Mouse (Mus musculus) neural tube, embryonic 13.5 days (tissue): Measurements from ENCODE around the gene Taok1. TPM values are rescaled to one million over a fixed set of nuclear protein-coding genes. Genes with fewer than 3 reads are reported as not detected.

Experiments used
- ATAC-seq: fragments of 200-750 bp; cut with Nextera tagmentation; 2 replicates; pipeline ENCODE4 v1.8.0; 2017; ENCODE audit warnings: low read depth, mild to moderate bottlenecking, moderate TSS enrichment, moderate library complexity
- H3K27ac ChIP-seq: fragments of 300-500 bp; sonication (generic); replicated peaks from 2 replicates; pipeline ENCODE4 v1.5.1; 2015; ENCODE audit warnings: moderate library complexity, mild to moderate bottlenecking, inconsistent platforms
- H3K27me3 ChIP-seq: fragments of 300-500 bp; sonication (generic); 2 replicates; pipeline ENCODE4 v1.6.1; 2015; ENCODE audit warnings: mild to moderate bottlenecking, inconsistent platforms
- H3K36me3 ChIP-seq: fragments of 300-500 bp; sonication (generic); 2 replicates; pipeline ENCODE4 v1.6.1; 2015; ENCODE audit warnings: mild to moderate bottlenecking, inconsistent platforms
- H3K4me1 ChIP-seq: fragments of 300-500 bp; sonication (generic); replicated peaks from 2 replicates; pipeline ENCODE4 v1.6.1; 2015; ENCODE audit warnings: inconsistent platforms
- H3K4me2 ChIP-seq: fragments of 300-500 bp; sonication (generic); 2 replicates; pipeline ENCODE4 v1.6.1; 2015; ENCODE audit warnings: inconsistent platforms, mild to moderate bottlenecking, moderate library complexity
- H3K4me3 ChIP-seq: fragments of 300-500 bp; sonication (generic); 2 replicates; pipeline ENCODE4 v1.5.1; 2015; ENCODE audit warnings: mild to moderate bottlenecking, inconsistent platforms
- H3K9ac ChIP-seq: fragments of 300-500 bp; sonication (generic); 2 replicates; pipeline ENCODE4 v1.6.1; 2015; ENCODE audit warnings: moderate library complexity, mild to moderate bottlenecking, inconsistent platforms
- H3K9me3 ChIP-seq: fragments of 300-500 bp; sonication (generic); 2 replicates; pipeline ENCODE4 v1.6.1; 2016; ENCODE audit warnings: inconsistent platforms
- WGBS: fragments of 180-500 bp; shearing (Covaris S2); methylation state at CpG from one replicate; pipeline ENCODE4 v1.1.7; 2015; 5-methylcytosine and 5-hydroxymethylcytosine counted together
- polyA plus RNA-seq: library from polyadenylated mRNA; unstranded; fragments of >200 nt; fragmentation: Nextera tagmentation; extraction: Ambion mirVana; gene quantifications from 2 replicates; pipeline ENCODE4 v1.2.1, GENCODE M21; 2015

Taok1 gene
- polyA plus RNA-seq, 1 experiment from 2014 or later, result 18.8 TPM

- H3K4me3 ChIP-seq, result peak within 1 kb of the TSS; percentile 64
Measured at GRCm38 (mm10) chr11:77514832-77515636, 92.6 kb downstream of the Taok1 start, which contains the start of gene Abhd15. Gene Abhd15 (plus strand): TSS chr11:77515121.

GRCm38 (mm10) chr11:77514281-77514831 is 93.3 kb downstream of the Taok1 start:
- Histone ChIP-seq H3K27me3 (peaks cover 42% of the 10 kb centered on the region), H3K9ac (peak overlapping the region; percentile 66), H3K4me1 (peaks cover 55% of the 10 kb centered on the region), H3K36me3 (no peaks in the 10 kb centered on the region), H3K4me3 (peak overlapping the region; percentile 64), H3K4me2 (peak overlapping the region; percentile 90), H3K9me3 (no peaks in the 10 kb centered on the region), H3K27ac (0 out of 2 replicates have a peak overlapping the region, but pooled peaks have one; percentile 18)
- ATAC-seq, result no peak
- 8% methylated on average over 19 of the region's 19 CpGs for WGBS

More at GRCm38 (mm10) chr11:77514832-77515636, 92.6 kb downstream of the Taok1 start, which contains the start of gene Abhd15:
- Histone ChIP-seq H3K27me3 (peaks cover 42% of the 10 kb centered on the region), H3K4me2 (peak within 1 kb of the TSS; percentile 90), H3K36me3 (no peaks in the 10 kb centered on the region), H3K9ac (peak within 1 kb of the TSS; percentile 66), H3K27ac (0 out of 2 replicates have a peak within 1 kb of the TSS, but pooled peaks have one; percentile 18), H3K4me1 (peaks cover 56% of the 10 kb centered on the region), H3K9me3 (no peaks in the 10 kb centered on the region)
- under 1% methylated on average over 72 of the region's 72 CpGs for WGBS
- ATAC-seq, result peak; percentile 48

- Histone ChIP-seq H3K27ac (no peak overlapping the region; the same call in 1 of the 2 replicates), H3K9me3 (no peaks in the 10 kb centered on the region), H3K9ac (peak overlapping the region; percentile 43; the same call in 1 of the 2 replicates), H3K4me3 (peak overlapping the region; percentile 64), H3K4me2 (peak overlapping the region; percentile 90), H3K27me3 (peaks cover 42% of the 10 kb centered on the region), H3K36me3 (no peaks in the 10 kb centered on the region), H3K4me1 (peaks cover 55% of the 10 kb centered on the region)
- 5% methylated on average over 10 of the region's 10 CpGs for WGBS
- ATAC-seq, result 0 out of 2 replicates have a peak, but pooled peaks have one; percentile 12
Measured at GRCm38 (mm10) chr11:77513811-77514170, 93.8 kb downstream of the Taok1 start.

GRCm38 (mm10) chr11:77512891-77513810 is 94.5 kb downstream of the Taok1 start:
- Histone ChIP-seq H3K9ac (peak overlapping the region; percentile 72), H3K27ac (no peak overlapping the region; the same call in 1 of the 2 replicates), H3K36me3 (0 out of 2 replicates have a peak, but pooled peaks cover 3% of the 10 kb centered on the region), H3K9me3 (no peaks in the 10 kb centered on the region), H3K4me2 (peak overlapping the region; percentile 90), H3K4me1 (peaks cover 56% of the 10 kb centered on the region), H3K27me3 (peaks cover 42% of the 10 kb centered on the region), H3K4me3 (peak overlapping the region; percentile 64)
- under 1% methylated on average over 67 of the region's 84 CpGs for WGBS
- peak; percentile 64 for ATAC-seq

GRCm38 (mm10) chr11:77511336-77511735 is 96.3 kb downstream of the Taok1 start:
- H3K4me2 ChIP-seq, result no peak overlapping the region
- H3K36me3 ChIP-seq, result peaks cover 17% of the 10 kb centered on the region
- H3K9me3 ChIP-seq, result no peaks in the 10 kb centered on the region
- ATAC-seq, result no peak
- peaks cover 30% of the 10 kb centered on the region for H3K27me3 ChIP-seq
- 90% methylated on average over 5 of the region's 5 CpGs for WGBS
- no peak overlapping the region for H3K9ac ChIP-seq
- no peak overlapping the region for H3K27ac ChIP-seq
- no peak overlapping the region for H3K4me3 ChIP-seq
- H3K4me1 ChIP-seq, result peaks cover 48% of the 10 kb centered on the region

- 20% methylated on average over 49 of the region's 49 CpGs for WGBS
- Histone ChIP-seq H3K4me1 (peaks cover 18% of the 10 kb centered on the region), H3K36me3 (peaks cover 47% of the 10 kb centered on the region), H3K27ac (no peak overlapping the region), H3K4me3 (peak overlapping the region; percentile 30), H3K9me3 (no peaks in the 10 kb centered on the region), H3K9ac (peak overlapping the region; percentile 67), H3K4me2 (peak overlapping the region; percentile 63), H3K27me3 (no peaks in the 10 kb centered on the region)
- ATAC-seq, result peak; percentile 21
Measured at GRCm38 (mm10) chr11:77508068-77509021, 99.3 kb downstream of the Taok1 start.

GRCm38 (mm10) chr11:77507426-77507825 is 100.2 kb downstream of the Taok1 start:
- no peak overlapping the region for H3K27ac ChIP-seq
- no peak for ATAC-seq
- peaks cover 56% of the 10 kb centered on the region for H3K36me3 ChIP-seq
- H3K9ac ChIP-seq, result no peak overlapping the region
- H3K4me3 ChIP-seq, result no peak overlapping the region
- H3K4me2 ChIP-seq, result no peak overlapping the region
- H3K9me3 ChIP-seq, result no peaks in the 10 kb centered on the region
- peaks cover 17% of the 10 kb centered on the region for H3K4me1 ChIP-seq
- WGBS, result 77% methylated on average over 4 of the region's 4 CpGs
- H3K27me3 ChIP-seq, result no peaks in the 10 kb centered on the region

GRCm38 (mm10) chr11:77506941-77507340 is 100.7 kb downstream of the Taok1 start:
- H3K4me1 ChIP-seq, result peaks cover 14% of the 10 kb centered on the region
- H3K36me3 ChIP-seq, result peaks cover 61% of the 10 kb centered on the region
- H3K9me3 ChIP-seq, result no peaks in the 10 kb centered on the region
- 87% methylated on average over 6 of the region's 6 CpGs for WGBS
- H3K4me3 ChIP-seq, result no peak overlapping the region
- H3K4me2 ChIP-seq, result no peak overlapping the region
- H3K27me3 ChIP-seq, result no peaks in the 10 kb centered on the region
- no peak for ATAC-seq
- H3K9ac ChIP-seq, result 0 out of 2 replicates have a peak overlapping the region, but pooled peaks have one; percentile 2
- no peak overlapping the region for H3K27ac ChIP-seq

GRCm38 (mm10) chr11:77506273-77506672 is 101.3 kb downstream of the Taok1 start:
- Histone ChIP-seq H3K4me2 (no peak overlapping the region), H3K4me1 (peaks cover 11% of the 10 kb centered on the region), H3K27me3 (no peaks in the 10 kb centered on the region), H3K9ac (0 out of 2 replicates have a peak overlapping the region, but pooled peaks have one; percentile 2), H3K4me3 (no peak overlapping the region), H3K36me3 (peaks cover 63% of the 10 kb centered on the region), H3K27ac (no peak overlapping the region), H3K9me3 (no peaks in the 10 kb centered on the region)
- ATAC-seq, result no peak
- WGBS, result 85% methylated on average over 14 of the region's 14 CpGs

GRCm38 (mm10) chr11:77505291-77505980 is 102.2 kb downstream of the Taok1 start:
- no peak overlapping the region for H3K27ac ChIP-seq
- H3K9me3 ChIP-seq, result no peaks in the 10 kb centered on the region
- H3K9ac ChIP-seq, result no peak overlapping the region
- no peak overlapping the region for H3K4me2 ChIP-seq
- H3K4me3 ChIP-seq, result no peak overlapping the region
- no peak for ATAC-seq
- 89% methylated on average over 22 of the region's 22 CpGs for WGBS
- H3K36me3 ChIP-seq, result peaks cover 71% of the 10 kb centered on the region
- no peaks in the 10 kb centered on the region for H3K27me3 ChIP-seq
- peaks cover 20% of the 10 kb centered on the region for H3K4me1 ChIP-seq
